Mouse (Mus musculus) hindbrain, embryonic 15.5 days (tissue): ENCODE data around the gene Myh10. TPM values are rescaled to one million over a fixed set of nuclear protein-coding genes. Genes with fewer than 3 reads are reported as not detected.

ENCODE experiments used
- ATAC-seq: fragments of 200-750 bp; cut with Nextera tagmentation; 2 replicates; pipeline ENCODE4 v1.8.0; 2017; ENCODE audit warnings: low read depth, moderate number of reproducible peaks, moderate TSS enrichment; ENCODE audit not compliant: low FRiP score
- H3K27ac ChIP-seq: fragments of 300-500 bp; sonication (generic); replicated peaks from 2 replicates; pipeline ENCODE4 v1.5.1; 2015; ENCODE audit warnings: mild to moderate bottlenecking, inconsistent platforms
- H3K27me3 ChIP-seq: fragments of 300-500 bp; sonication (generic); 2 replicates; pipeline ENCODE4 v1.6.1; 2015; ENCODE audit warnings: control low read depth, inconsistent platforms
- H3K36me3 ChIP-seq: fragments of 300-500 bp; sonication (generic); 2 replicates; pipeline ENCODE4 v1.6.1; 2015; ENCODE audit warnings: control low read depth, inconsistent platforms
- H3K4me1 ChIP-seq: fragments of 300-500 bp; sonication (generic); replicated peaks from 2 replicates; pipeline ENCODE4 v1.6.1; 2015; ENCODE audit warnings: control low read depth, inconsistent platforms
- H3K4me2 ChIP-seq: fragments of 300-500 bp; sonication (generic); 2 replicates; pipeline ENCODE4 v1.6.1; 2015; ENCODE audit warnings: moderate library complexity, mild to moderate bottlenecking, inconsistent platforms
- H3K4me3 ChIP-seq: fragments of 300-500 bp; sonication (generic); 2 replicates; pipeline ENCODE4 v1.5.1; 2015; ENCODE audit warnings: mild to moderate bottlenecking, inconsistent platforms
- H3K9ac ChIP-seq: fragments of 300-500 bp; sonication (generic); 2 replicates; pipeline ENCODE4 v1.6.1; 2015; ENCODE audit warnings: inconsistent platforms
- H3K9me3 ChIP-seq: fragments of 300-500 bp; sonication (generic); 2 replicates; pipeline ENCODE4 v1.6.1; 2016; ENCODE audit warnings: control low read depth, inconsistent platforms
- WGBS: fragments of 180-500 bp; shearing (Covaris S2); methylation state at CpG from one replicate; pipeline ENCODE4 v1.1.7; 2015; 5-methylcytosine and 5-hydroxymethylcytosine counted together
- polyA plus RNA-seq: library from polyadenylated mRNA; unstranded; fragments of >200 nt; fragmentation: Nextera tagmentation; extraction: Ambion mirVana; gene quantifications from 2 replicates; pipeline ENCODE4 v1.2.1, GENCODE M21; 2015

Myh10 gene
- polyA plus RNA-seq, 1 experiment from 2014 or later: 97.3 TPM

- no peak overlapping the region for H3K9ac ChIP-seq
- WGBS: 88% methylated on average over 14 of the region's 14 CpGs
- H3K4me3 ChIP-seq: no peak overlapping the region
- H3K4me1 ChIP-seq: no peaks in the 10 kb centered on the region
- H3K36me3 ChIP-seq: peaks cover 48% of the 10 kb centered on the region
- H3K9me3 ChIP-seq: no peaks in the 10 kb centered on the region
- no peak for ATAC-seq
- H3K4me2 ChIP-seq: no peak overlapping the region
- H3K27ac ChIP-seq: no peak overlapping the region
- no peaks in the 10 kb centered on the region for H3K27me3 ChIP-seq
These were observed 89.2 kb downstream of the Myh10 start for GRCm38 (mm10) chr11:68780466-68781114.

- no peaks in the 10 kb centered on the region for H3K9me3 ChIP-seq
- H3K27me3 ChIP-seq: no peaks in the 10 kb centered on the region
- H3K36me3 ChIP-seq: peaks cover 58% of the 10 kb centered on the region
- 92% methylated on average over 9 of the region's 9 CpGs for WGBS
- H3K4me3 ChIP-seq: no peak overlapping the region
- H3K9ac ChIP-seq: no peak overlapping the region
- H3K4me2 ChIP-seq: no peak overlapping the region
- H3K27ac ChIP-seq: no peak overlapping the region
- H3K4me1 ChIP-seq: no peaks in the 10 kb centered on the region
- no peak for ATAC-seq
These were observed 91.0 kb downstream of the Myh10 start for GRCm38 (mm10) chr11:68782336-68782735.

GRCm38 (mm10) chr11:68785813-68786212 is 94.5 kb downstream of the Myh10 start:
- WGBS: 91% methylated on average over 8 of the region's 8 CpGs
- no peak overlapping the region for H3K4me2 ChIP-seq
- peaks cover 85% of the 10 kb centered on the region for H3K36me3 ChIP-seq
- H3K4me3 ChIP-seq: no peak overlapping the region
- ATAC-seq: no peak
- H3K4me1 ChIP-seq: no peaks in the 10 kb centered on the region
- H3K9me3 ChIP-seq: no peaks in the 10 kb centered on the region
- H3K27me3 ChIP-seq: no peaks in the 10 kb centered on the region
- no peak overlapping the region for H3K9ac ChIP-seq
- H3K27ac ChIP-seq: no peak overlapping the region

- H3K4me3 ChIP-seq: no peak overlapping the region
- no peaks in the 10 kb centered on the region for H3K27me3 ChIP-seq
- no peak overlapping the region for H3K27ac ChIP-seq
- no peaks in the 10 kb centered on the region for H3K4me1 ChIP-seq
- WGBS: 84% methylated on average over 9 of the region's 9 CpGs
- H3K36me3 ChIP-seq: peaks cover 93% of the 10 kb centered on the region
- H3K4me2 ChIP-seq: no peak overlapping the region
- ATAC-seq: no peak
- H3K9ac ChIP-seq: no peak overlapping the region
- H3K9me3 ChIP-seq: no peaks in the 10 kb centered on the region
These were observed 95.9 kb downstream of the Myh10 start for GRCm38 (mm10) chr11:68787222-68787621.

GRCm38 (mm10) chr11:68790720-68791119 is 99.4 kb downstream of the Myh10 start:
- no peak overlapping the region for H3K4me3 ChIP-seq
- no peak overlapping the region for H3K9ac ChIP-seq
- no peaks in the 10 kb centered on the region for H3K27me3 ChIP-seq
- H3K36me3 ChIP-seq: peaks cover 96% of the 10 kb centered on the region
- ATAC-seq: no peak
- no peak overlapping the region for H3K4me2 ChIP-seq
- H3K9me3 ChIP-seq: no peaks in the 10 kb centered on the region
- no peak overlapping the region for H3K27ac ChIP-seq
- 86% methylated on average over 10 of the region's 10 CpGs for WGBS
- H3K4me1 ChIP-seq: no peaks in the 10 kb centered on the region

GRCm38 (mm10) chr11:68791794-68792193 is 100.4 kb downstream of the Myh10 start:
- ATAC-seq: no peak
- Histone ChIP-seq H3K4me2 (no peak overlapping the region), H3K4me1 (no peaks in the 10 kb centered on the region), H3K36me3 (peaks cover 92% of the 10 kb centered on the region), H3K27me3 (no peaks in the 10 kb centered on the region), H3K27ac (no peak overlapping the region), H3K9me3 (no peaks in the 10 kb centered on the region), H3K4me3 (no peak overlapping the region), H3K9ac (no peak overlapping the region)
- 89% methylated on average over 9 of the region's 9 CpGs for WGBS

GRCm38 (mm10) chr11:68798258-68798657 is 106.9 kb downstream of the Myh10 start:
- Histone ChIP-seq H3K4me2 (no peak overlapping the region), H3K4me1 (no peaks in the 10 kb centered on the region), H3K27ac (no peak overlapping the region), H3K9me3 (no peaks in the 10 kb centered on the region), H3K36me3 (peaks cover 96% of the 10 kb centered on the region), H3K9ac (no peak overlapping the region), H3K27me3 (no peaks in the 10 kb centered on the region), H3K4me3 (no peak overlapping the region)
- no peak for ATAC-seq
- 95% methylated on average over 10 of the region's 10 CpGs for WGBS

GRCm38 (mm10) chr11:68805148-68805547 is 113.8 kb downstream of the Myh10 start:
- Histone ChIP-seq H3K9ac (no peak overlapping the region), H3K27me3 (no peaks in the 10 kb centered on the region), H3K36me3 (peaks cover 94% of the 10 kb centered on the region), H3K27ac (no peak overlapping the region), H3K9me3 (no peaks in the 10 kb centered on the region), H3K4me1 (no peaks in the 10 kb centered on the region), H3K4me3 (no peak overlapping the region), H3K4me2 (no peak overlapping the region)
- ATAC-seq: no peak
- WGBS: 67% methylated on average over 4 of the region's 4 CpGs

- 40% methylated on average over 6 of the region's 6 CpGs for whole genome bisulfite sequencing
- H3K9ac ChIP-seq: no peak overlapping the region
- no peaks in the 10 kb centered on the region for H3K4me1 ChIP-seq
- H3K36me3 ChIP-seq: peaks cover 92% of the 10 kb centered on the region
- H3K27ac ChIP-seq: no peak overlapping the region
- 0 out of 2 replicates have a peak, but pooled peaks have one; percentile 45 for ATAC-seq
- H3K4me3 ChIP-seq: no peak overlapping the region
- H3K27me3 ChIP-seq: no peaks in the 10 kb centered on the region
- no peak overlapping the region for H3K4me2 ChIP-seq
- H3K9me3 ChIP-seq: no peaks in the 10 kb centered on the region
These were observed 116.4 kb downstream of the Myh10 start for GRCm38 (mm10) chr11:68807787-68808186.

- H3K27me3 ChIP-seq: no peaks in the 10 kb centered on the region
- no peak overlapping the region for H3K4me3 ChIP-seq
- H3K9ac ChIP-seq: no peak overlapping the region
- no peak for ATAC-seq
- no peaks in the 10 kb centered on the region for H3K9me3 ChIP-seq
- 85% methylated on average over 9 of the region's 9 CpGs for WGBS
- no peaks in the 10 kb centered on the region for H3K4me1 ChIP-seq
- H3K4me2 ChIP-seq: no peak overlapping the region
- H3K36me3 ChIP-seq: peaks cover 91% of the 10 kb centered on the region
- no peak overlapping the region for H3K27ac ChIP-seq
These were observed 120.7 kb downstream of the Myh10 start for GRCm38 (mm10) chr11:68811881-68812577.

- Histone ChIP-seq H3K9ac (no peak overlapping the region), H3K27me3 (no peaks in the 10 kb centered on the region), H3K4me3 (no peak overlapping the region), H3K27ac (no peak overlapping the region), H3K36me3 (peaks cover 71% of the 10 kb centered on the region), H3K4me1 (no peaks in the 10 kb centered on the region), H3K4me2 (no peak overlapping the region), H3K9me3 (no peaks in the 10 kb centered on the region)
- no peak for ATAC-seq
- 91% methylated on average over 8 of the region's 8 CpGs for WGBS
These were observed 127.1 kb downstream of the Myh10 start for GRCm38 (mm10) chr11:68818416-68818815.

GRCm38 (mm10) chr11:68819226-68819805 is 128.0 kb downstream of the Myh10 start:
- Histone ChIP-seq H3K36me3 (peaks cover 62% of the 10 kb centered on the region), H3K27ac (no peak overlapping the region), H3K4me2 (no peak overlapping the region), H3K4me1 (no peaks in the 10 kb centered on the region), H3K27me3 (no peaks in the 10 kb centered on the region), H3K9ac (no peak overlapping the region), H3K9me3 (no peaks in the 10 kb centered on the region), H3K4me3 (no peak overlapping the region)
- 89% methylated on average over 14 of the region's 14 CpGs for WGBS
- no peak for ATAC-seq
